Mouse (Mus musculus): ENCODE measurements around the gene Zfp217. TPM values are rescaled to one million over a fixed set of nuclear protein-coding genes. Genes with fewer than 3 reads are reported as not detected.

Zfp217 gene
- polyA plus RNA-seq, 1 experiment from 2014 or later: 2.8 TPM

DNA sequence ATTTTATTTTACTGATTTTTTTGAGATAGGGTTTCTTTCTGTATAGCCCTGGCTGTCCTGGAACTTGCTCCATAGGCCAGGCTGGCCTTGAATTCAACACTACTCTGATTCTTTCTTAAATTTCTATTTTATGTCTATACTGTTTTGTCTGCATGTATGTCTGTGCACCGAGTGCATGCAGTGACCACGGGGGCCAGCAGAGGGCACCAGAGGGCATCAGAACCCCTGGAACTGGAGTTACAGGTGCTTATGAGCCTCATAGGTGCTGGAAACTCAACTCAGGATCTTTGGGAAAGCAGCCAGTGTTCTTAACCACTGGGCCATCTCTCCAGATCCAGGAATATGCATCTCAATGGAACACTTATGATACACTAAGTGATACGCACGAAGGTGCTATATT is 87.8 kb downstream of the Zfp217 start:
- Histone ChIP-seq H3K4me3 (no peak overlapping the region), H3K36me3 (no peaks in the 10 kb centered on the region), H3K9me3 (replicated peaks) (0 out of 2 replicates have a peak, but pooled peaks cover 6% of the 10 kb centered on the region), H3K4me1 (no peaks in the 10 kb centered on the region), H3K27me3 (ENCODE audit: low read depth, poor library complexity, severe bottlenecking) (no peaks in the 10 kb centered on the region), H3K27ac (replicated peaks) (no peak overlapping the region)
- DNase-seq (ENCODE audit: low spot score): peak; percentile 38
- WGBS: 65% methylated on average over 4 of the region's 4 CpGs

DNA sequence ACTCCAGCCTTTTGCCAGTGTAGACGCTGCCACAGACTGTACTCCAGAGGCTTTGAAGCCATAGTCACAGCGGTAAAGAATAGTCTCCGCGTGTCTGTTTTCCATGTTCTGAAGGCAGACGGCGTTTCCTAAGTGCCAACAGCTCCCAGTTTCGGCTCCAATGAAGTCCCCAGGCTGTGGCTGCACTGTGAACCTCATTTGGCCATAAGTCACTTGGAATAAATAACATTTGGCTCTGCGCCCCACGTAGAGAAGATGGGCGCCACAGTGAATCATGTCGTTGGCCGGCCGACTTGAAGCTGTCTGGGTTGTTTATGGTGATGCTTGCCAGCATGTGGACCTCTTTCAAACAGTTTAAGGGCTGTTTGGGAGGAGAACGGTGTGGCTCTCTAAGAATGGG is 89.1 kb downstream of the Zfp217 start:
- WGBS: 95% methylated on average over 14 of the region's 14 CpGs
- H3K27me3 ChIP-seq (ENCODE audit: low read depth, poor library complexity, severe bottlenecking): no peaks in the 10 kb centered on the region
- H3K4me1 ChIP-seq: no peaks in the 10 kb centered on the region
- H3K9me3 ChIP-seq (replicated peaks): 0 out of 2 replicates have a peak, but pooled peaks cover 3% of the 10 kb centered on the region
- no peak overlapping the region for H3K4me3 ChIP-seq
- H3K27ac ChIP-seq (replicated peaks): no peak overlapping the region
- no peaks in the 10 kb centered on the region for H3K36me3 ChIP-seq
- no peak for DNase-seq (ENCODE audit: low spot score)
